Mouse (Mus musculus): ENCODE data around the gene Slc5a2.

DNA sequence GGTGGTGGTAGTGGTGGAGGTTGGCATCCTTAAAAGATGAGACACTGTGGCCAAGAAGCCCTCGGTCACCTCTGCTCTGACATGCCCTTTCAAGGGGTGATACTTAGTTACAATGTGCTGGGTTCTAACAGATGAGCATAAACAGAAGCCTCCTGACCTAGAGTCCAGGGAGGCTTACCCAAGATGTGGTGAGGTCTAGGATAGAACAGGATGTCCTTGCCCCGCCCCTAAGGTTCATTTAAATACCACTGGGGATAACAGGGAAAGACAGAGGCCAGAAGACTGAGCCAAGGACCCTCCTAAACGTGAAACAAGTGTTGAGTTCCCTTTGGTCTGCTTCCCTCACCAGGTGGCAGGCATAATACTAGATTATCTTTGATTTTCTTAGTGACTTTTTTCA is 31.1 kb downstream of the Slc5a2 start:
- TF ChIP-seq PAX5 (IDR thresholded peaks at IDR 0.05; ENCODE audit: low read length) (no peak), POLR2A (IDR thresholded peaks at IDR 0.05; ENCODE audit: low read depth, low read length) (no peak)
